Mouse (Mus musculus): ENCODE measurements around the gene Map2k1.
"Not testable (repeated sequence)": the region's sequence is repeated elsewhere in the genome, so short reads cannot be mapped to it uniquely, and the experiment has no call there.

Gene Map2k1

DNA sequence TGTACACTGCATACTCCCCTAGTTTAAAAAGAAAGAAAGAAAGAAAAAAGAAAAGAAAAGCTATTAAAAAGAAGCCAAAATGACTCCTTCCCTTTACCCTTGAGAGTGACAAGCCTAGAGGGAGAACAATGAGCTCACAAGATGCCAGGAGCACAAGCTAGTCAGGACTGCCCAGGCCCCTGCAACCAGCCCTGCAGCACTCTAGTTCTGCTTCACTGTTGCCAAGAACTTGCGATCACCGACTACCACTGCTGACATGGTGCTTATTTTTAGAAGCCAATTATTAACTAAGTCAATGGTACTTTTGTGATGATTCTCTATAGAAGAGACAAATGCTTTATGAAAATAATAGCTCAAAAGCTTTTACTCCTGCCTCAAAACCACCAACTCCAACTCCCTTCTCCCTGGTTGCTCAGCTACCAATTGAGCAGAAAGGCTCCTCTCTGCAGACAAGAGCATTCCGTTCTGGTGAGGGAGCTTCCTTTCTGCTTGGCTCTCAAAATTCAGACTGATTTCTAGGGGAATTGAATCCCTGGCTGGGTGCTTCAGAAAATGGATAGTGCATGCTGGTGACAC, 45.8 kb downstream of the Map2k1 start:
- DNase-seq (ENCODE audit: low spot score in 2 of 2) = no peak

DNA sequence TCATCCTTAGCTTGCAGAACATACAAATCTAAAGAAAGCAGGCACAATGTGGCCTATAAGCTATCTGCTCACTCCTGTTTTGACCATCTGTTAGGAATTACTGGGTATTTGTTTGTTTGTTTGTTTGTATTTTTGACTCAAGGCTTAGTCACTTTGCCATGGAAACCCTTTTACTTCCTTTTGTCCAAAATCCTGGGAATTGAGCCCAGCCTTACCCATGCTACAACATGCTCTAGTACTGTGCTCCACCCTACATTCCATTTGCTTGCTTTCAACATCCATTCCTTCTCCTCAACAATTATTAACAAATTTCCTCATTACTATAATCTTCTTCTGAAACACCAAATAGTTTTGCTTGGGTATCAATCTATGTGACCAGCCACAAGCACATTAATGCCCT, 50.6 kb downstream of the Map2k1 start:
- DNase-seq (ENCODE audit: low spot score in 2 of 2) = no peak

- DNase-seq (ENCODE audit: low spot score in 2 of 2) = no peak
These were observed 51.1 kb downstream of the Map2k1 start for GRCm38 (mm10) chr9:64202331-64202730.

- DNase-seq (ENCODE audit: low spot score in 2 of 2) = no peak
These were observed 53.5 kb downstream of the Map2k1 start for GRCm38 (mm10) chr9:64199897-64200296.

- DNase-seq (ENCODE audit: low spot score in 2 of 2) = not testable (repeated sequence)
These were observed 54.5 kb downstream of the Map2k1 start for GRCm38 (mm10) chr9:64198763-64199418.

GRCm38 (mm10) chr9:64198068-64198762, 55.2 kb downstream of the Map2k1 start:
- no peak for DNase-seq (ENCODE audit: low spot score in 2 of 2)

- DNase-seq (ENCODE audit: low spot score in 2 of 2) = no peak
These were observed 55.9 kb downstream of the Map2k1 start for GRCm38 (mm10) chr9:64197524-64197923.

DNA sequence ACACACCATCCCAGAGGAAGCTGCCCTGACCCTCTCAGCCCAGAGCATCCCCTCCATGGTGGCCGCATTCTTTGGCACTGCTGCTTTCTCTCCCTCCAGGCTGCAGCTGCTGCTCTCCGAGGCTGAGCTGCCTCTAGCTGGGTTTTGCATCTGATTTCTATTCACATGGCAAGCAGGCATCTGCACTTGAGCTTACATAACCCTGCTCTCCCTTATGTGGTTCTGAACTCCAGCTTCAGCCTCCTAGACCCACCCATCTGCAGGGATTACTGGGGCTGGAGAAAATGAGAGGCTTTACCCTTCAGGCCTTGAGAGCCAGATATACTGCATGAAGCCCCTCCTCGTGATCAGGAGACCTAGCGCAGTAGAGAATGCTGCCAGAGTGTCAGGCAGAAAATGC, 57.9 kb downstream of the Map2k1 start:
- no peak for DNase-seq (ENCODE audit: low spot score in 2 of 2)

DNA sequence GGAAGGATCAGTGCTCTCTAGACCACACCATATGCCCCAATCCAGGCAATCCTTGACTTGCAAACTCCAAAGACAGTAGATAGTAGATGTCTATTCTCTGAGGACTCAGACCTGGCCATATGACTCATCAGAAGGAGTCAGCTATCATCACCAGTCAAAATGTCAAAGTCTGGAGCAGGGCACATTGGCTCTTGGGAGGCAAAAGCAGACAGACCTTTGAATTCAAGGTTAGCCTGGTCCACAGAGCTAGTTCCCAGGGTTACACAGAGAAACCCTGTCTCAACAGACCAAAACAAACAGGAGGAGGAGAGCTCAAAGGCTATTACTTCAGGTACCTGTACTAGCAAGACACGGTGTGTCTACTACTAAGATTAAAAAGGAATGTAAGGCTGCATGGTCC, 59.6 kb downstream of the Map2k1 start:
- no peak for DNase-seq (ENCODE audit: low spot score in 2 of 2)

DNA sequence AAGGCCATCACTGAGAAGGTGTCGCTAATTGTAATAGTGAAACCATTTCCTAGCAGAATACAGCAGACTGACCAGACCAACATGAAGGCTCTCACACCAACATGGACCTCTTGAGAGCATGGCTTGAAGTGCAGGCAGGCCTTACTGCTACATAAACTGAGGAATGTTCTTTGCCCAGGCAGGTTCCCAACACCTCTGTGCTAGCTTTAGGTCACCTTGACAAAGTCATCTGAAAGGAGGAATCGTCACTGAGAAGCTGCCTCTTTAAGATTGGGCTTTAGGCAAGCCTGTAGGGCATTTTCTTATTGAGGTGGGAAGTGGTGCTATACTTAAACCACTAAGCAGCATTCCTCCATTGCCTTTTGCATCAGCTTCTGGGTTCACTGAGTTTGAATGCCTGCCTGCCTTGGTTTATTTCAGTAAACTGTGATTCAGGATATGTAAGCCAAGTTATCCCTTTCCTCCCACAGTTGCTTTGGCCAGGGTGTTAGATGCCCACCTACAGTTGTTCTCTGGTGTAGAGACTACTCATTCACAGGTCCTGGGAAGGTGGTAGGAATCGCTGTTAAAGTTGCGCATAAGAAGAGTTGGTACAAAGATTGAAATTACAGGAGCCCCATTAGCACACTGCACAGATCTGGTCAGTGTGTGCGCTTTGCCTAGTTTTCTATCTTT, 69.1 kb downstream of the Map2k1 start:
- no peak for DNase-seq (ENCODE audit: low spot score in 2 of 2)

- DNase-seq (ENCODE audit: low spot score in 2 of 2) = not testable (repeated sequence)
These were observed 70.1 kb downstream of the Map2k1 start for GRCm38 (mm10) chr9:64183295-64183694.

- peak; percentile 88 to 92 for DNase-seq (ENCODE audit: low spot score in 2 of 2)
These were observed 74.3 kb downstream of the Map2k1 start, which contains the start of gene Snapc5 for GRCm38 (mm10) chr9:64178974-64179646. TSS of gene Snapc5 (plus strand) at chr9:64179274.

DNA sequence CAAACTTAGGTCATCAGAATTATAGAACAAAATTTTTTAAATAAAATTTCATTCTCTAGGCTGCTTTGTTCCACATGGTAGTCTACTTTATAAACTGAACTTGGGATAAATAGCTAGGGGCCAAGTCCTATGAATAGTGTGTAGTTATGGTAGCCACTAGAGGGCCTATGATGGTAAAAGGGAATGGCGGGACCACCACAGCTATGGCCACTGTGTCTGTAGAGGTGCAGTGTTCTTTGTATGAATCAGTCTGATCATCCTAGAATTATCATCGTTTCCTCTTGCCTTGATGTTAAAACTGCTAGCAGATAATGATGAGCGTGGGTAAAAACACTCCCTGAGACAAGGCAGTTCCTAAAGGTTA, 74.8 kb downstream of the Map2k1 start:
- no peak for DNase-seq (ENCODE audit: low spot score in 2 of 2)

DNA sequence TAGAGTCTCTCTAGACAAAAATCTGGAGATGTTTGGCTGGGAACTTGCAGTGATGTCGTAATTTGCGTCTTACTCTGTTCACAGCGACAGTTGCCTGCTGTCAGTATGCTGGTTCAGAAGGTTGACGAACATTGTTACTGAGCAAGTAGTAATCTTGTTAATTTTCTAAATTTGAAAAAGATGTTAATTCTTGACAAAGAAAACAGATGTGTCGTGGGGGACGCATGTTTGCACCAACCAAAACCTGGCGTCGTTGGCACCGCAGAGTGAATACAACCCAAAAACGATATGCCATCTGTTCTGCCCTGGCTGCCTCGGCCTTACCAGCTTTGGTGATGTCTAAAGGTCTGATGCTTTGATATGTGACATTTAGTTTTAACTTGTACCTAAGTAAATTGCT, 78.1 kb downstream of the Map2k1 start:
- no peak for DNase-seq (ENCODE audit: low spot score in 2 of 2)

DNA sequence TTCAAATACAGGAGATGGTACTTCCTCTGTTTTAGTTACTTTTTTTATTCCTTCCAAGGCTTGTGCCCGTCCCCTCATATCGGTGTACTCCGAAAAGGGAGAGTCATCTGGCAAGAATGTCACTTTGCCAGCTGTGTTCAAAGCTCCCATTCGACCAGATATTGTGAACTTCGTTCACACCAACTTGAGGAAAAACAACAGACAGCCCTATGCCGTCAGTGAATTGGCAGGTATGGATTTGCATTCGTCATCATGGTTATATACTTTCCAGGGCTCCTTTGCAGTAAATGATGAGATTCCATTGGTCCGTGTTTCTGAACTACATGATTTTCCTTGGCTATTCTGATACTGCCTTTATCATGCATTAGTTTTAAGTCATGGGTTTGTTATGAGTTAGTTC, 78.7 kb downstream of the Map2k1 start:
- no peak for DNase-seq (ENCODE audit: low spot score in 2 of 2)

- DNase-seq (ENCODE audit: low spot score in 2 of 2) = no peak
These were observed 79.1 kb downstream of the Map2k1 start for GRCm38 (mm10) chr9:64174341-64174740.

- no peak for DNase-seq (ENCODE audit: low spot score in 2 of 2)
These were observed 79.7 kb downstream of the Map2k1 start for GRCm38 (mm10) chr9:64173666-64174220.

DNA sequence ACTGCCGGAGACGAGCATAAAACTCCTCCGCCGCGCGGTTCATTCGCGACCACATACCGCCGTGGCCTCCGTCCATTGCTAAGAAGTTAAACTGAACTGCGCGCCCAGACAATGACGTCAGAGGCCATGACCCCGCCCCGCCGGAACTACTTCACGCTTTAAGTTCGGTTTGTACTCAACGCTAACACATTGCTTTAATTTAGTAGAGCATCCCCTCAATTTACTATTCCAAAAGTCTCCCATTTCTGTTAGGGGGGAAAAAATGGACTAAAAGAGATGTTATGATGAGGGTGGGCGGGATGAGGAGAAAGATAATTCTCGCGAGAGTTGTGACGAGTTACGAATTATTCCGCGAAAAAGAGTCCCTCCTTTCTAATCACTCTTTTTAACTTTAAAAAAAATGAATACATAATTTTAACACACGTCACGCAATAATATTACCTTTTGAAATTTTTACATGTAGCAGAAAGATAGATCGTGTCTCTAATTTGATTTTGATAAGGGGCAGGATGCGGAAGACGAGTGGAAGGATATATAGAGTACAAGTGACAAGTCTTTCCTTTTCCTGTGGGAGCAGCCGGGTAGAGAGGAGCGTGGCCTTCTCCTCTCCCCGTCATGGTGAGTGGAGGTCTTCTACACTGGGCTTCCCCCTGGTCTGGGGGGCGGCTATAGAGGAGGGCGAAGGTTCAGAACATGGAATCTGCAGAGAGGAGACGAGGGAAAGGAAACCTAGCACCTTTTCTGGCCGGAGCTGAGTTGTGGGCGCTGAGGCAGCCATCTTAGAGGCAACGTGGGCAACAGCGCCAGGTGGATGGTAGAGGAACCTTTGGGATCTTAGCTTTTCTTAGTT, 80.4 kb downstream of the Map2k1 start, which contains the start of the genes Zwilch and Rpl4:
Gene Zwilch (minus strand): TSS at position 289 of the 850 bp plus-strand sequence.
Gene Rpl4 (plus strand): TSS at position 560 of the 850 bp plus-strand sequence.
- DNase-seq (ENCODE audit: low spot score in 2 of 2) = peak; percentile 74 to 85

DNA sequence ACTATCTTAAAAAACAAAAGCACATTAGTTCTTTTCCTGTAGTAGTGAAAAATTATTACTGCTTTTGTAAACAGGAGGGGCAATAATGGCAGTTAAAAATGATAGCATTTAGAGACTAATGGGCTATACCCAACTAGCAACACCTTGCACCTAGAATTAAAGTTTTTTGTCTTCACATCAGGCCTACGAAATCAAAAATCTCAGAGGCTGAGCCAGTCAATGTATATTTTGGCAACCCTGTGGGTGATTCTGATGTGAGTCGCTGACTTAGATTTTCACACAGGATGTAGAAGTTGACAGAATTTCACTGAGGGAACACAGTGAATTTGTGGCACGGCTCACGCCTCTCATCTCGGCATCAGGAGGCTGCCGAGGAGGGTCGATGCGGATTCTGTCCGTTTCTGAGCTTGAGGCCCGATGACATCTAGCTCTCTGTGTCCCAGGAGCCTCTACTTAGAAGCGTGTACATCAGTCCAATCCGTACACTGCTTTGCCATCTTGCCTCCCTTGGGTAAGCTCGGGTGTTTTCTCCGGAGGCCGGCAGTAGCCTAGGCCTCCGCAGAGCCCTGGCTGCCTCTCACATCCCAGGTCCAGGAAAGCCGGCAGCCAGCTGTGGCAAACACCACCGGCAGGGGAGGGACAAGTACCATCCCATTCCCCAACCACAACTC, 81.2 kb downstream of the Map2k1 start:
- DNase-seq (ENCODE audit: low spot score in 2 of 2) = no peak

- DNase-seq (ENCODE audit: low spot score in 2 of 2) = not testable (repeated sequence)
These were observed 83.5 kb downstream of the Map2k1 start for GRCm38 (mm10) chr9:64169967-64170366.

Measured in urinary bladder, postnatal 4 days (tissue).